36 mouse cellular contexts compared by ENCODE assay signal in genomic region chr7:65993410-65993809, GRCm38 (mm10). TPM values are rescaled to one million over a fixed set of nuclear protein-coding genes. Genes with fewer than 3 reads are reported as not detected.
DNase-seq lines count a peak whose midpoint lies in the region; ATAC-seq lines count a peak whose summit lies in the region.
"Had no signal": no experiment of that assay in that cellular context is flagged by ENCODE, and none has a peak within 500 bp of the region (broad histone marks: within the 10 kb centered on the region; RNA-seq: fewer than 3 reads in every experiment).

No protein-coding gene starts in this region.

- no peak overlapping the region for H3K4me3 ChIP-seq in limb, embryonic 15.5 days
- no peak overlapping the region for H3K4me3 ChIP-seq in limb, embryonic 10.5 days
- H3K4me3 ChIP-seq in embryonic facial prominence, embryonic 11.5 days (ENCODE audit: low read depth, low read length): no peak overlapping the region
- no peak overlapping the region for H3K4me3 ChIP-seq in forebrain, embryonic 12.5 days (replicated peaks)
- H3K4me3 ChIP-seq: embryonic facial prominence, embryonic 13.5 days; erythroblast, embryonic 14.5 days; forebrain, embryonic 13.5 days; heart, adult 2 months; heart, embryonic 10.5 days; heart, embryonic 13.5 days had no signal

- H3K36me3 ChIP-seq in limb, embryonic 15.5 days: no peaks in the 10 kb centered on the region
- H3K36me3 ChIP-seq in limb, embryonic 10.5 days: no peaks in the 10 kb centered on the region
- H3K36me3 ChIP-seq in embryonic facial prominence, embryonic 11.5 days (replicated peaks; ENCODE audit: control insufficient read depth, insufficient read depth, low read depth, low read length): no peaks in the 10 kb centered on the region
- no peaks in the 10 kb centered on the region for H3K36me3 ChIP-seq in forebrain, embryonic 12.5 days (replicated peaks)
- H3K36me3 ChIP-seq: heart, embryonic 10.5 days; heart, embryonic 13.5 days had no signal

- no peak overlapping the region for H3K9ac ChIP-seq in limb, embryonic 15.5 days
- H3K9ac ChIP-seq in embryonic facial prominence, embryonic 11.5 days (replicated peaks; ENCODE audit: low read length): no peak overlapping the region
- H3K9ac ChIP-seq in forebrain, embryonic 12.5 days: no peak overlapping the region
- H3K9ac ChIP-seq: embryonic facial prominence, embryonic 13.5 days; forebrain, embryonic 13.5 days; heart, embryonic 13.5 days; hindbrain, embryonic 14.5 days had no signal

- WGBS in limb, embryonic 15.5 days: 47% methylated on average over 3 of the region's 3 CpGs
- 50% methylated on average over 3 of the region's 3 CpGs for WGBS in limb, embryonic 10.5 days
- 29% methylated on average over 3 of the region's 3 CpGs for WGBS in embryonic facial prominence, embryonic 11.5 days
- 68% methylated on average over 3 of the region's 3 CpGs for WGBS in forebrain, embryonic 12.5 days

- 0 out of 2 replicates have a peak, but pooled peaks have one; percentile 30 for ATAC-seq in limb, embryonic 15.5 days (ENCODE audit: insufficient number of reproducible peaks, low FRiP score, low TSS enrichment, low read depth)
- 0 out of 2 replicates have a peak, but pooled peaks have one; percentile 56 for ATAC-seq in embryonic facial prominence, embryonic 11.5 days (replicated peaks; ENCODE audit: insufficient number of reproducible peaks, low FRiP score, low TSS enrichment, low read depth)
- no peak for ATAC-seq in forebrain, embryonic 12.5 days (ENCODE audit: low FRiP score)
- ATAC-seq: CD4-positive, CD25-positive, alpha-beta regulatory T cell, adult 4 months; forebrain, embryonic 13.5 days; hindbrain, postnatal 0 days had no signal

- no peaks in the 10 kb centered on the region for H3K27me3 ChIP-seq in limb, embryonic 15.5 days
- no peaks in the 10 kb centered on the region for H3K27me3 ChIP-seq in limb, embryonic 10.5 days (ENCODE audit: low read depth, poor library complexity, severe bottlenecking)
- no peaks in the 10 kb centered on the region for H3K27me3 ChIP-seq in embryonic facial prominence, embryonic 11.5 days (ENCODE audit: control insufficient read depth, insufficient read depth, low read length)
- no peaks in the 10 kb centered on the region for H3K27me3 ChIP-seq in forebrain, embryonic 12.5 days
- H3K27me3 ChIP-seq: forebrain, embryonic 13.5 days; heart, embryonic 13.5 days had no signal

- no peaks in the 10 kb centered on the region for H3K9me3 ChIP-seq in limb, embryonic 15.5 days
- H3K9me3 ChIP-seq in limb, embryonic 10.5 days (replicated peaks): no peaks in the 10 kb centered on the region
- no peaks in the 10 kb centered on the region for H3K9me3 ChIP-seq in embryonic facial prominence, embryonic 11.5 days (replicated peaks; ENCODE audit: control insufficient read depth, low read length)
- H3K9me3 ChIP-seq in forebrain, embryonic 12.5 days: no peaks in the 10 kb centered on the region
- H3K9me3 ChIP-seq: embryonic facial prominence, embryonic 13.5 days; forebrain, embryonic 13.5 days had no signal

- DNase-seq in limb, embryonic 10.5 days (ENCODE audit: low spot score): no peak
- DNase-seq in lung, postnatal 36 days: peak; percentile 43
- DNase-seq in lung, postnatal 10 days: no peak
- peak; percentile 26 for DNase-seq in embryo, embryonic 11 days
- peak; percentile 52 for DNase-seq in embryonic facial prominence, embryonic 11.5 days (ENCODE audit: low spot score)
- DNase-seq in adrenal gland, adult 2 months: no peak
- DNase-seq: adrenal gland, adult 8-10 months; adrenal gland, postnatal 25 days; cerebellum, adult 11-12 months; cerebellum, adult 8-10 months; cerebellum, postnatal 10 days; cerebellum, postnatal 36 days; gastrocnemius, postnatal 10 days; gastrocnemius, postnatal 36 days; heart, postnatal 14 days; heart, postnatal 4 days had no signal

- peaks cover 21% of the 10 kb centered on the region for H3K4me1 ChIP-seq in limb, embryonic 15.5 days
- H3K4me1 ChIP-seq in limb, embryonic 10.5 days: peaks cover 18% of the 10 kb centered on the region
- H3K4me1 ChIP-seq in embryonic facial prominence, embryonic 11.5 days (ENCODE audit: control insufficient read depth, insufficient read depth, low read length): no peaks in the 10 kb centered on the region; the same call in 1 of the 2 replicates
- H3K4me1 ChIP-seq in forebrain, embryonic 12.5 days: no peaks in the 10 kb centered on the region
- H3K4me1 ChIP-seq: forebrain, embryonic 13.5 days; heart, embryonic 10.5 days; heart, embryonic 13.5 days had no signal

- no peak overlapping the region for H3K4me2 ChIP-seq in limb, embryonic 15.5 days
- no peak overlapping the region for H3K4me2 ChIP-seq in embryonic facial prominence, embryonic 11.5 days (ENCODE audit: low read depth, low read length)
- H3K4me2 ChIP-seq in forebrain, embryonic 12.5 days: no peak overlapping the region
- H3K4me2 ChIP-seq: embryonic facial prominence, embryonic 13.5 days; forebrain, embryonic 13.5 days; heart, embryonic 13.5 days; hindbrain, embryonic 14.5 days had no signal

- no peak overlapping the region for H3K27ac ChIP-seq in limb, embryonic 15.5 days
- H3K27ac ChIP-seq in limb, embryonic 10.5 days: no peak overlapping the region
- no peak overlapping the region for H3K27ac ChIP-seq in embryonic facial prominence, embryonic 11.5 days (replicated peaks; ENCODE audit: low read depth, low read length)
- no peak overlapping the region for H3K27ac ChIP-seq in forebrain, embryonic 12.5 days
- H3K27ac ChIP-seq: embryonic facial prominence, embryonic 13.5 days; forebrain, embryonic 13.5 days; heart, adult 2 months; heart, embryonic 10.5 days; heart, embryonic 13.5 days; hindbrain, embryonic 14.5 days; hindbrain, postnatal 0 days had no signal

RNA-seq across cellular contexts. Expression of gene Gm45213, which starts 50.0 kb away (rescaled TPM):
- polyA plus RNA-seq in limb, embryonic 15.5 days (2015; fragmentation: Nextera tagmentation; extraction: Ambion mirVana): not detected in 2 replicates
- polyA plus RNA-seq in limb, embryonic 10.5 days (2016; fragmentation: Nextera tagmentation; extraction: Ambion mirVana): not detected in 2 replicates
- polyA plus RNA-seq in embryonic facial prominence, embryonic 11.5 days (2014; fragmentation: Nextera tagmentation; extraction: Ambion mirVana): not detected in 2 replicates
- not detected for total RNA-seq in adrenal gland, adult 2 months (2021)
- not detected in 2 replicates for polyA plus RNA-seq in adrenal gland, adult 2 months (2012; rRNA removed)
- polyA plus RNA-seq in forebrain, embryonic 12.5 days (2016; fragmentation: Nextera tagmentation; extraction: Ambion mirVana): not detected in 2 replicates
- total RNA-seq: adrenal gland, adult 8-10 months; adrenal gland, postnatal 25 days; gastrocnemius, adult 18-20 months; gastrocnemius, postnatal 10 days; gastrocnemius, postnatal 36 days; granulocyte monocyte progenitor cell, adult 5-6 weeks; heart, adult 2 months; heart, postnatal 14 days; heart, postnatal 4 days; hindbrain, postnatal 0 days; MEL had no signal
- polyA plus RNA-seq: brain, embryonic 14.5 days; C2C12; CD4-positive, CD25-positive, alpha-beta regulatory T cell, adult 4 months; cortical plate, adult 2 months; embryonic facial prominence, embryonic 13.5 days; erythroblast, embryonic 14.5 days; forebrain, embryonic 13.5 days; forebrain, embryonic 16.5 days; heart, adult 2 months; heart, embryonic 10.5 days; heart, embryonic 13.5 days; heart, embryonic 16.5 days; hindbrain, embryonic 11.5 days; hindbrain, embryonic 14.5 days; hindbrain, postnatal 0 days had no signal

Comparison
In these comparisons a context has a peak if more than half of its experiments do, and no peak if none do; other contexts are left out.
1. DNase-seq: peak in lung, postnatal 36 days (single experiment), embryo, embryonic 11 days (single experiment) and embryonic facial prominence, embryonic 11.5 days (single experiment); none in limb, embryonic 10.5 days (single experiment), lung, postnatal 10 days (single experiment) and adrenal gland, adult 2 months (single experiment).